Mouse (Mus musculus) embryo, embryonic 10 days (tissue): Measurements from ENCODE around the gene Arhgap9.

Experiments
- DNase-seq: peaks from one replicate; pipeline ENCODE4 v3.0.0-alpha.2; 2015; ENCODE audit warnings: low spot score

Gene Arhgap9

DNA sequence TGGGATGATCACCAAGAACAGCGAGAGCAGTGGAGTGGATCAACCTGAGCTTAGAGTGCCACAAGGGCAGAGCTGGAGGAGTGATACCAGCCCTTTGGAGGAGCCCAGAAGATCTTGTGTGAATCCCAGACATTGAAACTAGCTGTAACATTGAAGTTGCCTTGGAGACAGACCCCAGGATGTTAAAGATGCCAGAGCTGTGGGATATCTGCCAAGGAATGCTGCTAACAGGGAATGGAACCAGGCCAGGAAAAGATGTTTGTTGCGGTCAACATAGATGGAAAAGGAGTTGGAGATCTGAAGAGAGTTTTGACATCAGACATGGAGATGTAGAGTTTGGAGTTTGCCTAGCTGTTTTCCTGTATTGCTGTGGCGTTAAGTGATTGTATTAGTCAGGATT, 24.4 kb downstream of the Arhgap9 start:
- DNase-seq, result no peak

DNA sequence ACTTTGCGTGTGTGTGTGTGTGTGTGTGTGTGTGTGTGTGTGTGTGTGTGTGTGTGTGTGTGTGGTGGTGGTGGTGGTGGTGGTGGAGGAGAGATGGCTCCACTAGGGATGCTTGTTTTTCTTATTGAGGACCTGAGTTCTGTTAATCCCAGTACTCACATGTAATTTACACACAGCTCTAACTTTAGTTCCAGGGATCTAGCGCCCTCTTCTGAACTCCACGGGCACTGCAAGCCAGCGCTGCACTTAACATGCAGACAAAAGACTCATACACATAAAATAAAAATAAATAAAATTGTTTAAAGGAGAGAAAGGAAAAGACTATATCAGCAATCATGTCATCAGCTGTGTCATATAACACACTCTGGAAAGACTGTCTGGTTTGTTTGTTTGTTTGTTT, 27.2 kb downstream of the Arhgap9 start:
- peak; percentile 30 for DNase-seq

DNA sequence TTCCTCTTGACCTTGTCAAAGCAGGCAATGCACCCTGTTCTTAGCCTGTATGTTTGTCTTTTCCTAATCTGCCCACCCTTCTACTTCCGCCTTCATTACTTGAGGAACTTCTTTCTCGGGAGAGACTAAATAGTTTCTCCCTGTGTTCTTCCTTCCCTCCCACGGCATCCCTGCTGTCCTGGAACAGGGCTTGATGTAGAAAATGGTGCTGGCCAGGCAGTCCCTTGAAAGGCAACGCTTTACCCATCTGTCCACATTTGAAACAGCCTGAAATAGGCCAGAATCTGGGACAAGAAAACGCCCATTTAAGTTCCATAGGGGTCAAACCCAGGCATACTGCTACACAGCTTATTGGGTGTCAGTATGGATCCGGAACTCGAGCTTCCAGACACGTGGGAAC, 28.0 kb downstream of the Arhgap9 start:
- DNase-seq, result no peak

DNA sequence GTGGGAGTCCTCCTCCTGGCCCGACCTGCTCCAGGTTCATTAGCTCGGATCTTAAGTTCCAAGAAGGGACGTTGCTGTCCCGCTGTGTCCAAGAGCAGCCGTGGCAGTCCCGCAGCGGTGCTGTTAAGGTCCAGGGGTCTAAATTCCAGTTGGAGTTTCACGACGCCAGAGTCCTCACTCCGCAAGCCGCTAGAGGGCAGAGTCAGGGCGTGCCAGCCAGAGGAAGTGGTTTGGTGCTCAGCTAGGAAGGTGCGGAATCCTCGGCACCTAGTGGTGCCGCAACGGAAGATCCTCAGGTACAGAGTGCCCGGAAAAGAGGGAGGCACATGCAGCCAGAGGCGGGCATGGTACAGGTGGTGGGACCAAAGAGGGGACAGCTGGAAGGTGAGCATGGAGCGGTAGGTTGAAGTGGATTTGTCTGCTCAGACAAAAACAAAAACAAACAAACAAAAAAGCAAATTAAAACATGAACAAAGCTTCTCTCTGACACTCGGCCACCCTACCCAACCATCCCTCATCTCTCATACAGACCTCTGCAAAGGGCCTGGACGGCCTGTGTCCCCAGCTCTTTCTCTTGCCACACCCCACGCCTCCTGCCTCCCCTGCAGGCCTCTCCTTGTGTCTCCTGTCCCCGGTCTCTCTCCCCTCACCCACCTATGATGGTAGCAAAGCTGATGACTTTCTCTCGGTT, 29.0 kb downstream of the Arhgap9 start:
- peak; percentile 90 for DNase-seq

DNA sequence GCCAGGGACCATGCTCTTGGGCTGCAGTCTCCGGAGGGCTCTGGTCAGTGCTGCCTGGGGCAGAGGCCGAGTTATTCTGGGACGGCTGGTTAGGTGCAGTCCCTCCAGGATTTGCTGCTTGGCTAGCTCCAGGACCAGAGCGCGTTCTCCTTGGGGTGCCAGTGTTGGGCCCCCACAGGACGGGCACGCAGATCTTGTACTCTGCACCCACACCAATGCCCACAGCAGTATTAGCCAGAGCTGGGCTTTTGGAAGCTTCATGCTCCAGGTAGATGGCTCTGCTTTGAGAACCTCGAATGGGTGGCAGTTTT, 29.5 kb downstream of the Arhgap9 start:
- DNase-seq, result peak; percentile 2

DNA sequence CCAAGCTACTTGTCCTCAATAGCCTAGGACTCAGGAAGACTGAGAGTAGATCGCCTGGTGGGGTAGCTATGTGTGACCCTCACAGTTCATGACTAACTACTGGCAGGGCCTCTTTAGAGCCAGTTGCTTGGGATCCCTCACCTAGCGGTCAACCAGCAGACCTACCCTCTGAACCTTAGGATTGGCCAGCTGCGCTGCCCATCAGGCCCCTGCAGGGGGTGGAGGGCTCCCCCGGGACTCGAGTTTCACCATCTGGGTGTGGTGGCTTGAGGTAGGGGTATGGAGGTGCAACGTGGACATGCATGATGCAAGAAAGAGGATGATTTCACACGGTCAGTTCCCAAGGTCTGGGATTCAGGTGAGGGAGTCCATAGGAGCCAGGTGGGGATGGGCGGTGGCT, 30.0 kb downstream of the Arhgap9 start:
- DNase-seq, result no peak

DNA sequence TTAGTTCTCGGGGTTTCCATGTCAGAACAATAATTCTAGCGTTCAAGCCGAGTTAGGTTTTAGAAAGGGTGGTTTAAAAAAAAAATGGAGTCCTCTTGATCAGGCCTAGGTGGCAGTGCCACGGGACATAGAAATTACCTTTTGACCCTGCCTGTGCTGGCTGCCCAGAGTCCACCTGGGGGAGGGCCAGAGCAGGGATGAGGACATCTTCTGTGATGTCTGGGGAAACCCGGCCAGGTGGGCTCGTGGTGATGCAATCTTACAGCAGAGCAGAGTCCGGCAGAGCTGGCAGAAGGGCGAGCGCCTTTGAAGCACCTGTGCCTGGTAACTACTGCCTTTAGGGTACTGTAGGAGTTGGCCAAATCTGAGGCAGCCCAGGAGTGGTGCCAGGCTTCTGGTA, 30.4 kb downstream of the Arhgap9 start:
- no peak for DNase-seq

DNA sequence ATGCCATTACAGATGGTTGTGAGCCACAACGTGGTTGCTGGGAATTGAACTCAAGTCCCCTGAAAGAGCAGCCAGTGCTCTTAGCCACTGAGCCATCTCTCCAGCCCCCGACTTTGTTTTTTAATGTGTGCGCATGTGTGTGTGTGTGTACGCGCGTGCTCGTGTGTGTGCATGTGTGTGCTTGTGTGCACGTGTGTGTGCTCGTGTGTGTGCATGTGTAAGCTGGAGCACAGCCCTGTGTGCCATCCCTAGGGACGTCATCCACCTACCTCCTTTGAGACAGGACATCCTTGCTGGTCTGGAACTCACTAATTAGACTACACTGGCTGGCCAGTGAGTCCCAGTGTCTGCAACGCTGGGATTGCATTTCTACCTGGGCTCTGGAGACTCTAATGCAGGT, 31.0 kb downstream of the Arhgap9 start:
- DNase-seq, result no peak

DNA sequence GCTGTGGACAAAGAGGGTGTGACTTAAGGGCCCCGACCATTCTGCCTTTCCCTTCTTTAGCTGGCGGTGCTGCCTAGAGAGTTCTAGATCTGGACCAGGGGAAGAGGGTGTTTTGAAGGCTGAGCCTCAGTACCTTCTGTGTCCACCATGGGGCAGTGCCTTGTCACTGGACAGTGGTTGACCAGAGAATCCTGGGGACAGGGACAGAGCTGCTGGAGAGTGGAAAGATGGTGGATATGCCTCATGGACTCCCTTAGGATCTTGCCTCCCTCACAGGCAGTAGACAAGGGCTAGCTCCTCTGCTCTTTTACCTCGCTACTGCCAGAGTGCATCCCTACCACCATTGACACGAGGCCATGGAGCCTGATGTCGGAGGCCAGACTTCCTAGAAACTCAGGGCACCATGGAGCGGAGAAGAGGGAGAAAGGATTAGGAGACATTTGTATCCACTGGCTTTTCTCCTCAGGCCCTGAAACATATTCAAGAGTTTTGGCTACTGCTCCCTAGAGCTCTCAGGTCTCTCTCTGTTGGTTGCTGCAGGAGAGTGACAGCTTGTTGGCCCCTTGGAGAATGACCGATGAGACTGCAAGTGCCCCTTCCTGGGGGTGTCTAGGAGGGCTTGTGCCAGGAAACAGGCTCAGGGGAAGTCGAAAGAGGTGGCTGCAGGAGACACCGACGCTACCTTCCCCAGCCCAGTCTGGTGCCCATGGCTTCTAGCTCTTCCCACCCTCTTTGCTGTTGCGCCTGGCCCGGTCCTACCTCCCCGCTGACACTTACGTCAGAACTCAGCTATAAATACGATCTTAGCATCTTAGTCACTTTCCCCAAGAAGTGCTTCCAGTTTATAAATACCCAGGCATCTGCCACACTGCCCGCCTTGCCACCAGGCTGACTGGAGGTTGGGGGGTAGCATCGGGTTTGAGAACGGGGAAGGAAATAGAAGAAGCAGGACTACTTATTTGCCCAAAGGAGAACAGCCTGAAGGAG, 32.4 kb downstream of the Arhgap9 start, which contains the start of gene Inhbe:
Gene Inhbe (minus strand): TSS at position 503 of the 987 bp plus-strand sequence.
- DNase-seq, result peak; percentile 51

DNA sequence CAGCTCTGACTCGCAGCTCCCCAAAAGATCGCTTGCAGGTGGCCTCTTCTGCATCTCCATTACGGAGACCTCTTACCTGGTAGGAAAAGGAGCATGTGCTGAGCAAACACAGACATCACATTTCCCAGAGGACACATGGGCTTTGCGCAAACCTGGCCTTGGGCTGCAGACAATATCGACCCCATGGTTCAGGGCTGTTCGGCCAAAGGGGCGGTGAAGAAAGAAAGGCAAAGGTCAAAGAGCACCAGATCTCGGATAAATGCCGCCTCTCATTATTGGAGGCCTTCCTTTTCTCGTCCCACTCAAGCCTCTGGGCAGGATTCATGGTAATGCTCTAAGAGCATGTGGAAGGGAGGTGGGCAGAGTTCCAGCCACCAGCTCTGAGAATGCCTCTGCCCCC, 33.6 kb downstream of the Arhgap9 start:
- DNase-seq, result no peak

DNA sequence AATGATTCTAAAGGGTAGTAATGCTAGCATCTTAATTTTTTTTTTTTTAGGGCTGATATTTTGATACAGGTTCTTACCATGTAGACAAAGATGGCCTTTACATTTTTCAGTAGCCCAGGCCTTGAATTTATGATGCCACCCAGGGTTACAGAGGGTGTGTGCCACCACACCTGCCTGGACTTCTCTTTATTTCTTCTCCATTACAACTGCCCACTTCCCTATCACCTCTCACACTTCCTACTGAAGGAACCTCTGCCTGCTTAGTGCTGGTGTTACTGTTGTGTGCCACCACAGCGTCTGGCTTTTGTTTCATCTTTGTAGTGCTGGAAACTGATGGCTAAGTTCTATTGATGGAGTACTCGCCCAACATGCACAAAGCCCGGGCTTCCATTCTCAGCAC, 39.0 kb downstream of the Arhgap9 start:
- DNase-seq, result no peak

DNA sequence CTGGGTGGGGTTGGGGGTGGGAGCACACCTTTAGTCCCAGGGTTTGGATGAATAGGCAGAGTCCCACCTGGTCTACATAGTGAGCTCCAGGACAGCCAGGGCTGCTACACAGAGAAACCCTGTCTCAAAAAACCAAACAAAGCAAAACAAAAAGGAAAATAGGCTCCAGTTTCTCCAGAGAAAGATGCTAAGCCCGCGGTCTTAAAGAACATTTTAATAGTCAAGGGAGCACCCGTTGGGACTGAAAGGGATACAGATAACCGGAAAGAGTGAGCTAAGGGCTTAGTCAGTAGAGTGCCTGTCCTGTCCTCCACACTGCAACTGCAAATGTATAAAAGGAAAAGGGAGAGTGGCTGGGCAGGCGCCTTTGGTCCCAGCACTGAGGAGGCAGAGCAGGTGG, 45.4 kb downstream of the Arhgap9 start:
- no peak for DNase-seq

DNA sequence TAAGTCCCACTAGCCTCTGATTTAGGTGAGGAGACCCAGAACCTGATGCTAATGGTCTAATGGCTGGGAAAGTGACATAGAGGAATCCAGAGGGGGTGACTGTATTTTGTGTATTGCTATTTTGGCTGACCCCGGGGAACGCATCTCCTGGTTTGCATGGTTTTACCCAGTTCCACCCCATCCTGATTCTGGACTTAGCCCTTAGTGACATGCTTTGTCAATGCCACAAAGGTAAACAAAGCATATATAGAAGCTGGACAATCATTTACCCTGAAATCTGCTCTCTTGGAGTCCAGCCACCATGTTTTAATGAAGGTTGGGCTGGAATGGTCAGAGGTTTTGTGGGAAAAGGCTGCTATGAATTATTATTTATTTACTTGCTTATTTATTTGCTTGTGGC, 46.5 kb downstream of the Arhgap9 start:
- DNase-seq, result no peak

DNA sequence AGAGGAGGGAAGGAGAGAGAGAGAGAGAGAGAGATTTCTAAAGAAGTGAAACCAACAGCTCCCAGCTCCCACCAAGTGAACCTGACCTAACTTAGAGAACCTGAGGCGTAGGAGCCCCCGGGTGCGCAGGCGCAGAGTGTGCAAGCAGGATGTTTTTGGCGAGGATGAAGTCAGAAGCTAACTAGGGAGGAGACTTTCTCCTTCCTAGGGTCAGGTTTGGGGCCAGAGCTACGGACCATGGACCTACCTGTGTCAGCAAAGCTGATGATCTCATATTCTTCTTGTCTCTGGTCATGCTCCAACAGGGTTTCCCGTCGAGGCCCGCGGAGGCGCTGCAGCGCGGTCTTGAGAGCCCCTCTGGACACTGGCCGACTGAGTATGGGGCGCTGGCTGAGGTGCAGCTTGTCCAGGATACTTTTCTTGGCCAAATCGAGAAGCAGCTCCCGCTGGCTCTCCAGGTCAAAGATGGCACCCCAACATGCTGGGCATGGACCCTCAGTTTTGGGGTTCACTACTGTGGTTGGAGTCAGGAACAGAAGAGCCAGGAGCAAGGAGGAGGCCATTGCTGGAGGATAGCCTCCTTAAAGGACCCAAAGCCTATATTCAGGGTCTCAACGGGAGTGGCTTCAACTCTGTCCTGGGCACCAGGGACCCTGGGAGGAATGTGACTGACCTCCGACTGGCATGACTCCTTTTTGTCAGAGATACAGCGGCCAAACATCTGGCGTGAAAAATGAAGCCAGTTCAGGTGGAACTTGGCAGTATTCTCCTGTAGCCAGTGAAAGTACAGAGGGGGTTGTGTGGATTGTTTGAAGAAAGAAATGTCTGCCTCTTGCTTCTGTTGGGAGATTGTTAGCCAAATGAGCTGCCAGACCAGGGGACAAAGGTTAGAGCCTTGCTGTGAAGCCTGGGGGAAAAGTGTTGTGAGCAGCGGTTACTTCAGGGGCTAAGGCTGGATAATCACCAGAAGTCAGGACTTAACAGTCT, 48.4 kb downstream of the Arhgap9 start, which contains the start of gene Inhbc:
Gene Inhbc (minus strand): TSS at position 598 of the 987 bp plus-strand sequence.
- DNase-seq, result no peak

DNA sequence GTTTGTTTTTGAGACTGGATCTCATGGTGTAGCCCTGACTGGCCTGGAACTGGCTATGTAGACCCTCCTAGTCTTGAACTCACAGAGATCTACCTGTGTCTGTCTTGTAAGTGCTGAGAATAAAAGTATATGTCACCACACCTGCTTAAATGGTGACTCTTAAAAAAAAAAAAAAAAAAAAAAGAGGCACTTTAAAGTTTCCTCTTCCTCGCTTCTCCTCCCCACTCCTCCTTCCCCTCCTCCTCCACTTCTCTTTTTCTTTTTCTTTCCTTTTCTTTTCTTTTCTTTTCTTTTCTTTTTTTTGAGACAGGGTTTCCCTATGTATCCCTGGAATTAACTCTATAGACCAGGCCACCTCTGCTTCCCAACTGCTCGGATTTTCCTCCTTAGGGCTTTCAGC, 49.3 kb downstream of the Arhgap9 start:
- no peak for DNase-seq

DNA sequence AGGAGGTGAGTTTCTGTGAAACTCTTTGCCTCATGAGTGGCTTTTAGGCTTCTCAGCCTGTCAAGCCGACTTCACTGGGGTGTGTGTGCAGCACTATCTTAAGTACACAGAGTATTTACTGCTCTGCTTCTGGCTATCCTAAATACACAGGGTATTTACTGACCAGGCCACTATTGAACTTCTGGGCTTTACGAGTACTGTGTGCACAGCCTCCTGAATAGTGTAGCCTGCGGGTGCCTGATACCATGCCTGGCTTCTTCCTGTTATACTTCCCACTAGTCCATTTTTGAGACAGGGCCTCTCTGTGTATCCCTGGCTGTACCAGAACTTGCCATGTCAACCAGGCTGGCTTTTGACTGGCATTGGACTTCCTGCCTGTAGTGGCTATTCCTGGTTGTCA, 55.9 kb downstream of the Arhgap9 start:
- DNase-seq, result no peak
